Mouse (Mus musculus): Measurements from ENCODE around the gene Xpot. TPM values are rescaled to one million over a fixed set of nuclear protein-coding genes. Genes with fewer than 3 reads are reported as not detected.

Xpot gene
- total and polyA plus RNA-seq, 3 experiments, result 132 to 151 (median 140) TPM

DNA sequence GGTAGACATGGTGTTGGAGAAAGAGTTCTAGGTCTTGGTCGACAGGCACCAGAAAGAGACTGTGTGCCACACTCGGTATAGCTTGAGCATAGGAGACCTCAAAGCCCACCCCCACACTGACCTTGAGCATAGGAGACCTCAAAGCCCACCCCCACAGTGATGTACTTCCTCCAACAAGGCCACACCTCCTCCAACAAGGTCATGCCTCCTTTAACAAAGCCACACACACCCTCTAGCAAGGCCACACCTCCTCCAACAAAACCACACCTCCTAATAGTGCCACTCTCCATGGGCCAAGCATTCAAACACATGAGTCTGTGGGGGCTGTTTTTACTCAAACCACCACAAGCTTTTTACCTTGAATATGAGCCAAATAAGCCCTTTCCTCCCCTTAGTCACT is 36.6 kb upstream of the Xpot start:
- Histone ChIP-seq H3K4me2 (ENCODE audit: insufficient read depth, low read depth, poor library complexity, severe bottlenecking) (no peak overlapping the region), H3K9me3 (replicated peaks; ENCODE audit: low read length) (no peaks in the 10 kb centered on the region), H3K9ac (ENCODE audit: insufficient read depth, low read depth) (no peak overlapping the region), H3K79me2 (replicated peaks; ENCODE audit: control insufficient read depth, extremely low read depth, insufficient read depth, poor library complexity, severe bottlenecking) (no peaks in the 10 kb centered on the region), H3K27ac (ENCODE audit: insufficient read depth, low read depth) (no peak overlapping the region), H3K4me1 (ENCODE audit: control insufficient read depth in 1 of 2, insufficient read depth in 2 of 2) (no peaks in the 10 kb centered on the region), H3K27me3 (replicated peaks) (no peaks in the 10 kb centered on the region), H3K36me3 (replicated peaks in 1 of 2; ENCODE audit: control insufficient read depth in 1 of 2, insufficient read depth in 1 of 2, low read length in 1 of 2) (no peaks in the 10 kb centered on the region), H3K4me3 (replicated peaks in 1 of 3; ENCODE audit: low read depth in 2 of 3, low read length in 2 of 3, poor library complexity in 1 of 3) (no peak overlapping the region)
- no peak for DNase-seq (ENCODE audit: extremely low read depth)
- dilution Hi-C loops (cut with MboI; ENCODE audit: extremely low pct_ligation_motif_present, extremely low pct_unique_long_range_greater_than_20kb, low sequenced_read_pairs) (no loop called here), in situ Hi-C loops (cut with MboI; ENCODE audit: low pct_ligation_motif_present, low pct_unique_long_range_greater_than_20kb, low sequenced_read_pairs) (no loop called here)
- no peak for TF ChIP-seq ZNF384 (IDR thresholded peaks at IDR 0.05; ENCODE audit: low read depth, low read length)
- TF ChIP-seq SIN3A (IDR thresholded peaks at IDR 0.05; ENCODE audit: low read length), result no peak
- no peak for TF ChIP-seq ZMIZ1 (IDR thresholded peaks at IDR 0.05; ENCODE audit: low read depth, low read length)
- no peak for TF ChIP-seq MXI1 (IDR thresholded peaks at IDR 0.05; ENCODE audit: low read depth, low read length)
- TF ChIP-seq RCOR1 (conservative IDR thresholded peaks at IDR 0.05; ENCODE audit: low read depth, low read length), result no peak
- TF ChIP-seq JUN (IDR thresholded peaks at IDR 0.05; ENCODE audit: insufficient read depth, low read depth, low read length), result no peak
- TF ChIP-seq NELFE (IDR thresholded peaks at IDR 0.05; ENCODE audit: low read depth, low read length), result no peak
- no peak for TF ChIP-seq RAD21 (IDR thresholded peaks at IDR 0.05; ENCODE audit: low read depth, low read length)
- TF ChIP-seq MAX (IDR thresholded peaks at IDR 0.05; ENCODE audit: low read length), result no peak
- no peak for TF ChIP-seq MYC (IDR thresholded peaks at IDR 0.05; ENCODE audit: low read depth, low read length)
- TF ChIP-seq CTCF (conservative IDR thresholded peaks at IDR 0.05 in 1 of 2, IDR thresholded peaks at IDR 0.05 in 1 of 2; ENCODE audit: low read depth in 2 of 2, low read length in 2 of 2), result no peak
- no peak for TF ChIP-seq CHD1 (IDR thresholded peaks at IDR 0.05; ENCODE audit: low read depth, low read length)
- no peak for TF ChIP-seq JUND (conservative IDR thresholded peaks at IDR 0.05; ENCODE audit: low read depth, low read length)
- TF ChIP-seq MAZ (IDR thresholded peaks at IDR 0.05; ENCODE audit: low read depth, low read length), result no peak
- TF ChIP-seq NRF1 (IDR thresholded peaks at IDR 0.05; ENCODE audit: low read depth, low read length), result no peak
- no peak for TF ChIP-seq HCFC1 (IDR thresholded peaks at IDR 0.05; ENCODE audit: low read depth, low read length)
- TF ChIP-seq E2F4 (IDR thresholded peaks at IDR 0.05; ENCODE audit: insufficient replicate concordance, low read depth, low read length), result no peak
- no peak for TF ChIP-seq ELF1 (IDR thresholded peaks at IDR 0.05; ENCODE audit: low read depth, low read length)
- TF ChIP-seq POLR2AphosphoS2 (IDR thresholded peaks at IDR 0.05; ENCODE audit: low read depth, low read length), result no peak

DNA sequence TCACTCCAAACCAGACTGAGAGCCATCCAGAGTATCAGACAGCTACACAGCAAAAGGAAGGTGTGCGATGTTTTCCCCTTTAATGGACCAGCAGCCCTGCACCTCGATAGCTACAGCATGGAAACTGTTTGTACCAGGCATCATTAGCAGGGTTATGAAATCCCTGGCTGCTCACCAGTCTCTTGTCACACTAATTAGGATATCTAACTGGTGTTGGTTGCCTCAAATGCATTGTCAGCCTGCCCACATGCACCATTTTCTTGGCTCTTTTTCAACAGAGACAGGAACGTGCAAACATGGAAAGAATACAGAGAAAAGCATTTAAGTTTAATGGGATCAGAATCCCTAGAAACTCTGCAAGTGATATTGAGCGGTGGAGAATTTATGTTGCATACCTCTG is 29.8 kb upstream of the Xpot start:
- dilution Hi-C loops (cut with MboI; ENCODE audit: extremely low pct_ligation_motif_present, extremely low pct_unique_long_range_greater_than_20kb, low sequenced_read_pairs) (no loop called here), in situ Hi-C loops (cut with MboI; ENCODE audit: low pct_ligation_motif_present, low pct_unique_long_range_greater_than_20kb, low sequenced_read_pairs) (no loop called here)
- no peak for DNase-seq (ENCODE audit: extremely low read depth)
- no peak for TF ChIP-seq JUN (IDR thresholded peaks at IDR 0.05; ENCODE audit: insufficient read depth, low read depth, low read length)
- no peak for TF ChIP-seq RCOR1 (conservative IDR thresholded peaks at IDR 0.05; ENCODE audit: low read depth, low read length)
- no peak for TF ChIP-seq ZKSCAN1 (IDR thresholded peaks at IDR 0.05; ENCODE audit: borderline replicate concordance, low read depth, low read length)
- no peak for TF ChIP-seq GABPA (IDR thresholded peaks at IDR 0.05; ENCODE audit: insufficient replicate concordance, low read depth, low read length)
- no peak for TF ChIP-seq IRF4 (IDR thresholded peaks at IDR 0.05; ENCODE audit: low read depth, low read length)
- TF ChIP-seq MXI1 (IDR thresholded peaks at IDR 0.05; ENCODE audit: low read depth, low read length), result no peak
- TF ChIP-seq MYC (IDR thresholded peaks at IDR 0.05; ENCODE audit: low read depth, low read length), result no peak
- TF ChIP-seq MAX (IDR thresholded peaks at IDR 0.05; ENCODE audit: low read length), result no peak
- TF ChIP-seq USF2 (conservative IDR thresholded peaks at IDR 0.05; ENCODE audit: low read depth, low read length), result no peak
- no peak for TF ChIP-seq CTCF (conservative IDR thresholded peaks at IDR 0.05 in 1 of 2, IDR thresholded peaks at IDR 0.05 in 1 of 2; ENCODE audit: low read depth in 2 of 2, low read length in 2 of 2)
- TF ChIP-seq NELFE (IDR thresholded peaks at IDR 0.05; ENCODE audit: low read depth, low read length), result no peak
- no peak for TF ChIP-seq RAD21 (IDR thresholded peaks at IDR 0.05; ENCODE audit: low read depth, low read length)
- no peak for TF ChIP-seq HCFC1 (IDR thresholded peaks at IDR 0.05; ENCODE audit: low read depth, low read length)
- no peak for TF ChIP-seq ETS1 (conservative IDR thresholded peaks at IDR 0.05; ENCODE audit: low read depth, low read length)
- no peak for TF ChIP-seq MAFK (IDR thresholded peaks at IDR 0.05; ENCODE audit: insufficient replicate concordance, low read length)
- no peak for TF ChIP-seq JUND (conservative IDR thresholded peaks at IDR 0.05; ENCODE audit: low read depth, low read length)
- no peak overlapping the region for H3K27ac ChIP-seq (ENCODE audit: insufficient read depth, low read depth)
- no peak overlapping the region for H3K9ac ChIP-seq (ENCODE audit: insufficient read depth, low read depth)
- no peak overlapping the region for H3K4me3 ChIP-seq (replicated peaks in 1 of 3; ENCODE audit: low read depth in 2 of 3, low read length in 2 of 3, poor library complexity in 1 of 3)
- H3K4me2 ChIP-seq (ENCODE audit: insufficient read depth, low read depth, poor library complexity, severe bottlenecking), result no peak overlapping the region
- H3K27me3 ChIP-seq (replicated peaks), result no peaks in the 10 kb centered on the region
- H3K79me2 ChIP-seq (replicated peaks; ENCODE audit: control insufficient read depth, extremely low read depth, insufficient read depth, poor library complexity, severe bottlenecking), result no peaks in the 10 kb centered on the region
- H3K4me1 ChIP-seq (ENCODE audit: control insufficient read depth in 1 of 2, insufficient read depth in 2 of 2), result 0 out of 4 replicates have a peak, but pooled peaks cover 0 to 2% of the 10 kb centered on the region in 2 experiments
- H3K36me3 ChIP-seq (replicated peaks in 1 of 2; ENCODE audit: control insufficient read depth in 1 of 2, insufficient read depth in 1 of 2, low read length in 1 of 2), result no peaks in the 10 kb centered on the region
- H3K9me3 ChIP-seq (replicated peaks; ENCODE audit: low read length), result no peaks in the 10 kb centered on the region
